Mouse (Mus musculus): ENCODE results near the gene Prkag2. TPM values are rescaled to one million over a fixed set of nuclear protein-coding genes. Genes with fewer than 3 reads are reported as not detected.

The Prkag2 gene
- polyA plus RNA-seq, 1 experiment from 2014 or later = 98.9 TPM

GRCm38 (mm10) chr5:25089258-25089972, 11.0 kb downstream of the Prkag2 start:
- Histone ChIP-seq H3K27ac (ENCODE audit: low read depth, low read length) (no peak overlapping the region), H3K4me2 (ENCODE audit: low read depth, low read length) (no peak overlapping the region), H3K36me3 (ENCODE audit: control insufficient read depth, insufficient read depth, low read length) (no peaks in the 10 kb centered on the region), H3K9ac (replicated peaks; ENCODE audit: low read depth, low read length) (no peak overlapping the region), H3K27me3 (ENCODE audit: control insufficient read depth, insufficient read depth, low read length) (no peaks in the 10 kb centered on the region), H3K9me3 (ENCODE audit: control insufficient read depth, low read length) (no peaks in the 10 kb centered on the region), H3K4me3 (ENCODE audit: low read depth, low read length) (no peak overlapping the region), H3K4me1 (ENCODE audit: control insufficient read depth, insufficient read depth, low read length) (peaks cover 6% of the 10 kb centered on the region; the same call in 1 of the 2 replicates)
- ATAC-seq (ENCODE audit: low read depth) = no peak
- WGBS = 85% methylated on average over 6 of the region's 6 CpGs

- H3K9me3 ChIP-seq (ENCODE audit: control insufficient read depth, low read length) = no peaks in the 10 kb centered on the region
- 45% methylated on average over 4 of the region's 4 CpGs for WGBS
- H3K4me2 ChIP-seq (ENCODE audit: low read depth, low read length) = no peak overlapping the region
- no peak overlapping the region for H3K27ac ChIP-seq (ENCODE audit: low read depth, low read length)
- ATAC-seq (ENCODE audit: low read depth) = no peak
- H3K9ac ChIP-seq (replicated peaks; ENCODE audit: low read depth, low read length) = no peak overlapping the region
- H3K27me3 ChIP-seq (ENCODE audit: control insufficient read depth, insufficient read depth, low read length) = no peaks in the 10 kb centered on the region
- peaks cover 6% of the 10 kb centered on the region; the same call in 1 of the 2 replicates for H3K4me1 ChIP-seq (ENCODE audit: control insufficient read depth, insufficient read depth, low read length)
- no peaks in the 10 kb centered on the region for H3K36me3 ChIP-seq (ENCODE audit: control insufficient read depth, insufficient read depth, low read length)
- no peak overlapping the region for H3K4me3 ChIP-seq (ENCODE audit: low read depth, low read length)
These were observed 11.8 kb downstream of the Prkag2 start for GRCm38 (mm10) chr5:25088633-25089032.

GRCm38 (mm10) chr5:25088111-25088510, 12.3 kb downstream of the Prkag2 start:
- WGBS = 83% methylated on average over 13 of the region's 13 CpGs

GRCm38 (mm10) chr5:25087064-25087463, 13.4 kb downstream of the Prkag2 start:
- no peak overlapping the region for H3K4me2 ChIP-seq (ENCODE audit: low read depth, low read length)
- H3K9me3 ChIP-seq (ENCODE audit: control insufficient read depth, low read length) = no peaks in the 10 kb centered on the region
- peaks cover 6% of the 10 kb centered on the region; the same call in 1 of the 2 replicates for H3K4me1 ChIP-seq (ENCODE audit: control insufficient read depth, insufficient read depth, low read length)
- no peaks in the 10 kb centered on the region for H3K27me3 ChIP-seq (ENCODE audit: control insufficient read depth, insufficient read depth, low read length)
- WGBS = 59% methylated on average over 7 of the region's 7 CpGs
- no peaks in the 10 kb centered on the region for H3K36me3 ChIP-seq (ENCODE audit: control insufficient read depth, insufficient read depth, low read length)
- no peak overlapping the region for H3K27ac ChIP-seq (ENCODE audit: low read depth, low read length)
- no peak overlapping the region for H3K9ac ChIP-seq (replicated peaks; ENCODE audit: low read depth, low read length)
- no peak overlapping the region for H3K4me3 ChIP-seq (ENCODE audit: low read depth, low read length)
- ATAC-seq (ENCODE audit: low read depth) = peak; percentile 42; the same call in 1 of the 2 replicates

More at GRCm38 (mm10) chr5:25088111-25088510, 12.3 kb downstream of the Prkag2 start:
- H3K4me3 ChIP-seq (ENCODE audit: low read depth, low read length) = no peak overlapping the region
- H3K27ac ChIP-seq (ENCODE audit: low read depth, low read length) = no peak overlapping the region
- H3K36me3 ChIP-seq (ENCODE audit: control insufficient read depth, insufficient read depth, low read length) = no peaks in the 10 kb centered on the region
- H3K27me3 ChIP-seq (ENCODE audit: control insufficient read depth, insufficient read depth, low read length) = no peaks in the 10 kb centered on the region
- no peak for ATAC-seq (ENCODE audit: low read depth)
- H3K4me1 ChIP-seq (ENCODE audit: control insufficient read depth, insufficient read depth, low read length) = peaks cover 6% of the 10 kb centered on the region; the same call in 1 of the 2 replicates
- H3K9ac ChIP-seq (replicated peaks; ENCODE audit: low read depth, low read length) = no peak overlapping the region
- no peak overlapping the region for H3K4me2 ChIP-seq (ENCODE audit: low read depth, low read length)
- H3K9me3 ChIP-seq (ENCODE audit: control insufficient read depth, low read length) = no peaks in the 10 kb centered on the region

- Histone ChIP-seq H3K4me1 (ENCODE audit: control insufficient read depth, insufficient read depth, low read length) (peaks cover 6% of the 10 kb centered on the region; the same call in 1 of the 2 replicates), H3K27me3 (ENCODE audit: control insufficient read depth, insufficient read depth, low read length) (no peaks in the 10 kb centered on the region), H3K9ac (replicated peaks; ENCODE audit: low read depth, low read length) (no peak overlapping the region), H3K27ac (ENCODE audit: low read depth, low read length) (no peak overlapping the region), H3K4me2 (ENCODE audit: low read depth, low read length) (no peak overlapping the region), H3K4me3 (ENCODE audit: low read depth, low read length) (no peak overlapping the region), H3K9me3 (ENCODE audit: control insufficient read depth, low read length) (no peaks in the 10 kb centered on the region), H3K36me3 (ENCODE audit: control insufficient read depth, insufficient read depth, low read length) (no peaks in the 10 kb centered on the region)
- WGBS = 36% methylated on average over 4 of the region's 4 CpGs
- ATAC-seq (ENCODE audit: low read depth) = no peak
These were observed 14.2 kb downstream of the Prkag2 start for GRCm38 (mm10) chr5:25086234-25086633.

- Histone ChIP-seq H3K4me2 (ENCODE audit: low read depth, low read length) (no peak overlapping the region), H3K9ac (replicated peaks; ENCODE audit: low read depth, low read length) (no peak overlapping the region), H3K27me3 (ENCODE audit: control insufficient read depth, insufficient read depth, low read length) (no peaks in the 10 kb centered on the region), H3K36me3 (ENCODE audit: control insufficient read depth, insufficient read depth, low read length) (no peaks in the 10 kb centered on the region), H3K27ac (ENCODE audit: low read depth, low read length) (no peak overlapping the region), H3K4me1 (ENCODE audit: control insufficient read depth, insufficient read depth, low read length) (peaks cover 6% of the 10 kb centered on the region; the same call in 1 of the 2 replicates), H3K4me3 (ENCODE audit: low read depth, low read length) (no peak overlapping the region), H3K9me3 (ENCODE audit: control insufficient read depth, low read length) (no peaks in the 10 kb centered on the region)
- 89% methylated on average over 10 of the region's 10 CpGs for WGBS
- ATAC-seq (ENCODE audit: low read depth) = no peak
These were observed 15.3 kb downstream of the Prkag2 start for GRCm38 (mm10) chr5:25085170-25085569.

GRCm38 (mm10) chr5:25083816-25084215, 16.6 kb downstream of the Prkag2 start:
- Histone ChIP-seq H3K9ac (replicated peaks; ENCODE audit: low read depth, low read length) (no peak overlapping the region), H3K4me3 (ENCODE audit: low read depth, low read length) (no peak overlapping the region), H3K27me3 (ENCODE audit: control insufficient read depth, insufficient read depth, low read length) (no peaks in the 10 kb centered on the region), H3K27ac (ENCODE audit: low read depth, low read length) (no peak overlapping the region), H3K4me2 (ENCODE audit: low read depth, low read length) (no peak overlapping the region), H3K36me3 (ENCODE audit: control insufficient read depth, insufficient read depth, low read length) (no peaks in the 10 kb centered on the region), H3K4me1 (ENCODE audit: control insufficient read depth, insufficient read depth, low read length) (peaks cover 8% of the 10 kb centered on the region), H3K9me3 (ENCODE audit: control insufficient read depth, low read length) (no peaks in the 10 kb centered on the region)
- WGBS = 57% methylated on average over 7 of the region's 7 CpGs
- no peak for ATAC-seq (ENCODE audit: low read depth)

- peaks cover 15% of the 10 kb centered on the region for H3K4me1 ChIP-seq (ENCODE audit: control insufficient read depth, insufficient read depth, low read length)
- H3K9ac ChIP-seq (replicated peaks; ENCODE audit: low read depth, low read length) = no peak overlapping the region
- ATAC-seq (ENCODE audit: low read depth) = no peak
- H3K4me2 ChIP-seq (ENCODE audit: low read depth, low read length) = no peak overlapping the region
- no peaks in the 10 kb centered on the region for H3K36me3 ChIP-seq (ENCODE audit: control insufficient read depth, insufficient read depth, low read length)
- WGBS = 43% methylated on average over 2 of the region's 2 CpGs
- H3K4me3 ChIP-seq (ENCODE audit: low read depth, low read length) = no peak overlapping the region
- no peaks in the 10 kb centered on the region for H3K27me3 ChIP-seq (ENCODE audit: control insufficient read depth, insufficient read depth, low read length)
- no peak overlapping the region for H3K27ac ChIP-seq (ENCODE audit: low read depth, low read length)
- no peaks in the 10 kb centered on the region for H3K9me3 ChIP-seq (ENCODE audit: control insufficient read depth, low read length)
These were observed 17.9 kb downstream of the Prkag2 start for GRCm38 (mm10) chr5:25082542-25082941.

GRCm38 (mm10) chr5:25081545-25081944, 18.9 kb downstream of the Prkag2 start:
- no peak overlapping the region for H3K27ac ChIP-seq (ENCODE audit: low read depth, low read length)
- H3K4me1 ChIP-seq (ENCODE audit: control insufficient read depth, insufficient read depth, low read length) = peaks cover 15% of the 10 kb centered on the region
- WGBS = 90% methylated on average over 16 of the region's 16 CpGs
- no peak overlapping the region for H3K4me2 ChIP-seq (ENCODE audit: low read depth, low read length)
- H3K9ac ChIP-seq (replicated peaks; ENCODE audit: low read depth, low read length) = no peak overlapping the region
- H3K36me3 ChIP-seq (ENCODE audit: control insufficient read depth, insufficient read depth, low read length) = no peaks in the 10 kb centered on the region
- H3K4me3 ChIP-seq (ENCODE audit: low read depth, low read length) = no peak overlapping the region
- no peaks in the 10 kb centered on the region for H3K9me3 ChIP-seq (ENCODE audit: control insufficient read depth, low read length)
- ATAC-seq (ENCODE audit: low read depth) = no peak
- H3K27me3 ChIP-seq (ENCODE audit: control insufficient read depth, insufficient read depth, low read length) = no peaks in the 10 kb centered on the region
